Mouse (Mus musculus) lung, adult 2 months (tissue): ENCODE results near the gene Tex48. TPM values are rescaled to one million over a fixed set of nuclear protein-coding genes. Genes with fewer than 3 reads are reported as not detected.

Source experiments
- DNase-seq: peaks from one replicate; pipeline ENCODE4 v3.0.0; 2022
- H3K4me1 ChIP-seq: fragments of 200-500 bp; 2 replicates; pipeline ENCODE4 v1.6.1; 2011; ENCODE audit warnings: low read length; ENCODE audit not compliant: control insufficient read depth, insufficient read depth
- H3K4me3 ChIP-seq: fragments of 200-500 bp; replicated peaks from 2 replicates; pipeline ENCODE3; 2011; ENCODE audit warnings: low read depth, mild to moderate bottlenecking, control low read depth, low read length; ENCODE audit errors: extremely low read depth
- CTCF ChIP-seq: fragments of 200-500 bp; IDR thresholded peaks from 2 replicates; pipeline ENCODE4 v1.5.1; 2011; ENCODE audit warnings: mild to moderate bottlenecking, low read length, control low read depth; ENCODE audit not compliant: insufficient read depth
- POLR2A ChIP-seq: fragments of 200-500 bp; IDR thresholded peaks from 2 replicates; pipeline ENCODE4 v1.6.1; 2011; ENCODE audit warnings: low read depth, mild to moderate bottlenecking, control low read depth, low read length, borderline replicate concordance; ENCODE audit errors: extremely low read depth
- WGBS: fragments of 180-500 bp; shearing (Covaris S2); methylation state at CpG from one replicate; pipeline ENCODE4 v1.1.7; 2018; 5-methylcytosine and 5-hydroxymethylcytosine counted together
- polyA plus RNA-seq: library from polyadenylated mRNA; depleted of rRNA; stranded (reverse); fragments of >200 nt; gene quantifications from 2 replicates; pipeline ENCODE4 v1.2.3, GENCODE M21; 2012; rRNA removed

The Tex48 gene
- not detected in 2 replicates for polyA plus RNA-seq

DNA sequence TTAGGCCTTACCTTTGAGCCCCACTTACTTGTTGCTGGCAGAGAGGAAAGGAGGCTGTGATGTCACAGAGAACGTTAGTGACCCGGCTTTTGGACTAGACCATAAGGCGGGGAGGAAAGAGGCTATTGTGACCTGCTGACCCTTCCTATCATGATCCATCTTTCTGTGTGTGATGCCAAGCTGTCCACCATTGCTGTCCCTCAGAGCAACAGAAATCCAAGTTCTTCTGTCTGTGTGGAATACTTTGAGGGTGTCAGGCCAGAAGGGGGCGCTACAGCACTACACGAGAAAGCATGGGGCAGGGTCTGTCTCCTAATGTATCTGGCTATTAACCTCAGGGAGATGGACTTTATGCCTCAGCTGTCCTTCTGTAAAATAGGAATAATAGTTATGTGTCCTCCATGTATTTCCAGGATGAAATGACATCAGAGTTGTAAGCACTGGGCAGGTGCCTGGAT is at the start of gene Tex48:
Gene Tex48, minus strand, starts transcription at position 51 of the 458 bp plus-strand sequence.
- 54% methylated on average over 5 of the region's 5 CpGs for WGBS
- Histone ChIP-seq H3K4me3 (no peak within 1 kb of the TSS), H3K4me1 (no peaks in the 10 kb centered on the region)
- DNase-seq = peak; percentile 20
- TF ChIP-seq CTCF = peak; percentile 56
- no peak for TF ChIP-seq POLR2A

DNA sequence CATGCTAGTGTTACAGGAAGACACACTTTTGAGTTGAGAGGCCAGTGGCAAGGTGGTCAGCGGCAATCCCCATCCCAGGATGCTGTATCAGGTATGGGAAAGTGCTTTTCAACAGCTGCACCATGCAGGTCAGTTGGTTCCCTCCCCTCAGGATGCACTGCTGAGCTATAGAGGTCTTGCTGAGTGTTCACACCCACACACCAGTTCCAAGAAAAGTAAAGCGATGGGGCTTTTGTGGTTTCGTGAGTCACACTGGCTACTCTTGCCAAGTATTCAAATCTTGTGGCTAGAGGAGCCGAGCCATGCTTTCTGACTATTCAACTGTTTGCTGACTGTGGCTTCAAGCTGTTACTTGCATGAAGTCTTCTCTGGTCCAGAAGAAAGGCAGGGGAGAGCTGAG is 46.0 kb upstream of the Tex48 start:
- 38% methylated on average over 4 of the region's 4 CpGs for WGBS
- peak; percentile 15 for DNase-seq
- Histone ChIP-seq H3K4me1 (0 out of 2 replicates have a peak, but pooled peaks cover 3% of the 10 kb centered on the region), H3K4me3 (no peak overlapping the region)
- TF ChIP-seq POLR2A (no peak), CTCF (no peak)

DNA sequence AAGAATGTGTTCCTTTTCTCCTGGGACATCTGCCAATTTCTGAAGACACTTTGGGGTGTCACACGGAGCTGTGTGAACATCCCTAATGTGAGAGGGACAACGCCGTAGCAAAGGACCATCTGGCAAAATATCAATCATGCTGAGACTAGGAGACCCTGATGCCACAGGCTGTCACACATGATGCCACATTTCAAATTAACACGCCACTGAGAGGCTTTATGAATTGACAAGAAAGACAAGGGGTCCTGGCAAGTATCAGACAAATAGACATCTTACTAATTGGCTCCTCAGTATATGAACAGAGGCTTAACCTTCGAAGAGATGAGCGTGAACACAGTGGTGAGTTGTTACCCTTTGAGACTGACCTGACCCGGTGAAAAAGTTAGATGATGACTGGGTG is 43.5 kb upstream of the Tex48 start:
- no peak for DNase-seq
- 78% methylated on average over 7 of the region's 7 CpGs for WGBS
- TF ChIP-seq POLR2A (no peak), CTCF (no peak)
- Histone ChIP-seq H3K4me3 (no peak overlapping the region), H3K4me1 (0 out of 2 replicates have a peak, but pooled peaks cover 3% of the 10 kb centered on the region)

DNA sequence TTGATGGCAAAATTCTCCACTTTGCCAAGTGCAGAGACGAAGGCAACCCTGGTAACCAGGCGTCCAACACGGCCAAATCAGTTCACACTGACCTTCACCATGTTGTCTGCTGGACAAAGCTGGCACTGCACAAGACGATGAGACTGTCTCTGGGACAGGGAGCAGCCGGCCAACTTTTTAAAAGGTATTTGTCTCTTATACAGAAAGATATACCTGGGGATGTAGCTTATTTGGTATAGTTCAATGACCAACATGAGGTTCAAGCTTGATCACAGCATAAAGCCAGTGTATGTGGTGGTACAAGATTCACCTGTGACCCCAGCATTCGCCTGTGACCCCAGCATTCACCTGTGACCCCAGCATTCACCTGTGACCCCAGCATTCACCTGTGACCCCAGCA is 41.1 kb upstream of the Tex48 start, which contains the start of gene Gm11214:
Gene Gm11214, minus strand, starts transcription at position 101 of the 400 bp plus-strand sequence.
- no peak for DNase-seq
- 86% methylated on average over 6 of the region's 6 CpGs for WGBS
- H3K4me1 ChIP-seq = 0 out of 2 replicates have a peak, but pooled peaks cover 3% of the 10 kb centered on the region
- no peak within 1 kb of the TSS for H3K4me3 ChIP-seq
- no peak for TF ChIP-seq CTCF

DNA sequence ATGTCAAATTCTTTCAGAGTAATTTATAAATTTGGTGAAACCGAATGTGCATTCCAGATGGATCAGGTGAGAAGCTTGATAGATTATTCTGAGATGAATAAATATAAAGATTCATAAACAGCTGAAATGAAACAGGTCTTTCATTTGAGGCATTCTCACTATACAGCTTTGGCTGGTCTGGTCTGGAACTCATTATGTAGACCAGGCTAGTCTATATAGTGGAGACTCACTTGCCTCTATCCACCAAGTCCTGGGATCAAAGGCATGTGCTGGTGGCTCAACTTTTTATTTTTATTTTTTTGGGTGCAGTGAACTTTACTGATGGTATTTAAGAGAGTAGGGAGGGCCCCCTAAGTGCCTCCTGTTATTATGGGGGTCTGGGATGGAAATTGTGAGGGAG is 39.6 kb upstream of the Tex48 start:
- 87% methylated on average over 1 of the region's 1 CpGs for WGBS
- TF ChIP-seq POLR2A (no peak), CTCF (no peak)

DNA sequence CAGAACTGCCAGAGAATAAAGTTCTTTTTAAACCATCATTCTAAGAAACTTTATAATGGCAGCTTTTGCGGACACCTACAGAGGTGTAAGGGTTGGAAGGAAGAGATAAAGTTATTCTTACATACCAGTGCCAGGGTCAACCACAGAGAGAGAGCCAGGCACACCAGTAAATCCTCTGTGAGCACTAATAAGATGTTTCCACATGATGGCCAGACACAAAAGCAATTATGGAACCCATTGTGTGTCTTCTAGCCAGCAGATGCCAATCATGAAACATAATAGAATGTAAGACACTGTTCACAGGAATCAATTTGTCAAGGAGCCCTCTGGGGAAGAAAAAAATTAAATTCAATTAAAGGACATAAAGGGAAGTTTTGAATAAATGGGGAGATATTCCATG is 39.2 kb upstream of the Tex48 start:
- H3K4me3 ChIP-seq = no peak overlapping the region
- TF ChIP-seq CTCF (no peak), POLR2A (no peak)

More for the DNA sequence above, 39.6 kb upstream of the Tex48 start:
- no peaks in the 10 kb centered on the region for H3K4me1 ChIP-seq
- no peak for DNase-seq
- no peak overlapping the region for H3K4me3 ChIP-seq

DNA sequence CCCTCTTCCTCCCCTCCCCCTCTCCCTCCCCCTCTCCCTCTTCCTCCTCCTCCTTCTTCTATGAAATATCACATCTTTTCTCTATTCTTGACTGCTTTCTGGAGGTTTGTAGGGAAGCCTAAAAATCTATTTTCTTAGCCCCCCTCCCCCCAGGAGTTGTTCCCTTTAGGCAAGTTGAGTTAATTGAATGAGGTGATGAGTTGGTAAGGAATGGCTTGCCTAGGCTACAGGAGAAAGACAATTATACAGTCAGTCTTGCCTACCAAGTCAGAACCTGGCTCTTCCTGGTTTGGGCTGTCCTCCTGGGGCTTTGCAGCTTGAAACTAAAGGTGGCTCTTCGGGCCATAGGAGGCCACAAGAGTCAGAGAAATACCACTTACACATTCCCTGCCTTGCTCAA is 37.5 kb upstream of the Tex48 start:
- H3K4me3 ChIP-seq = no peak overlapping the region
- DNase-seq = no peak
- H3K4me1 ChIP-seq = no peaks in the 10 kb centered on the region
- no peak for TF ChIP-seq CTCF
- no peak for TF ChIP-seq POLR2A
- WGBS = 86% methylated on average over 1 of the region's 1 CpGs

More for the DNA sequence above, 39.2 kb upstream of the Tex48 start:
- 90% methylated on average over 1 of the region's 1 CpGs for WGBS
- H3K4me1 ChIP-seq = no peaks in the 10 kb centered on the region
- DNase-seq = no peak

DNA sequence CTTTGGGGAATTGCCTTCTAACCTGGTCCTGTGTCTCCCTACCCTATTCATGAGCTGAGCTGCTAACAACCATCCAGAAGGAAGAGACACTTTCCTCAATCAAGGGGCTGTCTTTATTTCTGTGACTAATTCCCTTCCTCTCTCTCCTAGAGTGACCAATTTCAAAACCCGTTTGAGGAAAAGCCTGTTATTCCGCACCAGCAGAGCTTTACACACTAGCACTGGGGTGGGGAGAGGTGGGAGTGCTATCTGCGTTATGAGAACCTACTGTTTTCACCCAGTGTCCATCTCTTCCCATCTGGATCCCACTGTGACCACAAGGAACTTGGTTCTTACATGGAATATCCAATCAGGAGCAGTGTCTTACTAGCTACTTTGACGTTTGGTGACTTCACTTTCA is 36.9 kb upstream of the Tex48 start:
- TF ChIP-seq CTCF (no peak), POLR2A (no peak)
- H3K4me1 ChIP-seq = no peaks in the 10 kb centered on the region
- no peak overlapping the region for H3K4me3 ChIP-seq
- WGBS = 45% methylated on average over 4 of the region's 4 CpGs
- no peak for DNase-seq

DNA sequence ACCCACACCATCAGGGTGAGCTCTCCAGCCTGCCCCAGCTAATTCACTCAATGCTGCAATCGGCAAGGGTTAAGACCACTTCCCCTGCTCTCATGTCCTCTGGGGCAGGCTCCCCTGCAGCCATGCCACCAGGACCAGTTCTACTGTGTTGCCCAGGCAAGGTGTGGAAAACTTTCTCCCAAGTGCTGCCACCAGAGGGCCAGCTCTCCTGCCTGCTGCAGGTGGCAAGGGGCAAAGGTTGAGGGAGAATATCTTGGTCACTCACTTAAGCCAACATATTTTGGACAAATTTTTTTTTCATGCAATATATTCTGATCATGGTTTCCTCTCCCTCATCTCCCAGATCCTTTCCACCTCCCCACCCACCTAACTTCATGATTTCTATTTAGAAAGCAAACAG is 32.2 kb upstream of the Tex48 start:
- WGBS = 69% methylated on average over 1 of the region's 1 CpGs
- no peaks in the 10 kb centered on the region for H3K4me1 ChIP-seq
- TF ChIP-seq POLR2A = no peak
- 0 out of 2 replicates have a peak, but pooled peaks have one; percentile 23 for TF ChIP-seq CTCF
- DNase-seq = no peak
- H3K4me3 ChIP-seq = no peak overlapping the region

DNA sequence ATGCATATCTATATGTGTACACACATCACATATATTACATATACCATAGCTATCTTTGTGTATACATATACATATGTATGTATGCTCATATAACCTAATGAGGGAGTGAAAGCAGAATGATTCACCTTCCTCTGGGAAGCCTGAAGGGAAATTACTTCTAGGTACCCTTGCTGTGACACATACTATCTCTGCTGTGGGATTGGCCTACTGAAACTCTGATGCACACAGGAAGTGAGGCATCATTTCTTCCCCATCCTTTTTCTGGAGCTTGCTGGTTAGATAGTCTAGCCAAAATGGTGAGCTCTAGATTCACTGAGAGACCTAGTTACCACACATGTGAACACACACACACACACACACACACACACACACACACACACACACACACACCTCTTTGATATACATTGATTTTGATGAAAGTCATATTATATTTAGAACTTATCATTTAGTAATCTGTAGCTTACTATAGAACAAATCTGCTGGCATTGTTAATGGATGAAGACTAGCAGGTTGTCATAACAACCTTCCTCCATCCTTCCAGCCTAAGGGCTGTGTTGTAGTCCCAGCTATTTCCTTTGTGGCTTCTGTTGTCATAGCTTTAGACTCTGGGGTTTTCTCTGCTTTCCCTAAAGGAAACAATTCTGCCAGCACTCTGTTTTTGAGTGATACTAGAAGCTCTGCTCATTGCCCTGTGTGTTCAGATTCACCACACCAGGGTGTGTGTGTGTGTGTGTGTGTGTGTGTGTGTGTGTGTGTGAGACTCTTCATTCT is 21.9 kb upstream of the Tex48 start:
- DNase-seq = no peak
- TF ChIP-seq POLR2A (no peak), CTCF (no peak)
- H3K4me1 ChIP-seq = no peaks in the 10 kb centered on the region
- H3K4me3 ChIP-seq = no peak overlapping the region
